Mouse (Mus musculus) lung, postnatal 0 days (tissue): ENCODE data around the gene Tmem44. TPM values are rescaled to one million over a fixed set of nuclear protein-coding genes. Genes with fewer than 3 reads are reported as not detected.
A peak's percentile ranks its signal among the peaks of the same experiment; 100 is the strongest.

Experiments used
- ATAC-seq: fragments of 200-750 bp; cut with Nextera tagmentation; 2 replicates; pipeline ENCODE4 v1.8.0; 2017; ENCODE audit warnings: moderate library complexity
- DNase-seq: peaks from one replicate; pipeline ENCODE4 v3.0.0-alpha.2; 2016; ENCODE audit warnings: low spot score
- H3K27ac ChIP-seq: fragments of 300-500 bp; sonication (generic); 2 replicates; pipeline ENCODE4 v1.5.1; 2014; ENCODE audit warnings: antibody characterized with exemption, mild to moderate bottlenecking, low read length, mixed read lengths
- H3K27me3 ChIP-seq: fragments of 300-500 bp; sonication (generic); replicated peaks from 2 replicates; pipeline ENCODE4 v1.6.1; 2014; ENCODE audit warnings: low read length, mixed read lengths; ENCODE audit not compliant: insufficient read depth
- H3K36me3 ChIP-seq: fragments of 300-500 bp; sonication (generic); 2 replicates; pipeline ENCODE4 v1.6.1; 2014; ENCODE audit warnings: low read length, mixed read lengths; ENCODE audit not compliant: insufficient read depth
- H3K4me1 ChIP-seq: fragments of 300-500 bp; sonication (generic); 2 replicates; pipeline ENCODE4 v1.6.1; 2014; ENCODE audit warnings: antibody characterized with exemption, low read depth, low read length, mixed read lengths; ENCODE audit not compliant: insufficient read depth
- H3K4me2 ChIP-seq: fragments of 300-500 bp; sonication (generic); replicated peaks from 2 replicates; pipeline ENCODE4 v1.6.1; 2014; ENCODE audit warnings: low read depth, mild to moderate bottlenecking, low read length, moderate library complexity, mixed read lengths
- H3K4me3 ChIP-seq: fragments of 300-500 bp; sonication (generic); 2 replicates; pipeline ENCODE4 v1.5.1; 2014; ENCODE audit warnings: low read depth, low read length
- H3K9ac ChIP-seq: fragments of 300-500 bp; sonication (generic); replicated peaks from 2 replicates; pipeline ENCODE4 v1.6.1; 2014; ENCODE audit warnings: low read depth, mild to moderate bottlenecking
- H3K9me3 ChIP-seq: fragments of 300-500 bp; sonication (generic); 2 replicates; pipeline ENCODE4 v1.6.1; 2016; ENCODE audit warnings: low read length, mixed read lengths
- CTCF ChIP-seq: IDR thresholded peaks from 2 replicates; pipeline ENCODE4 v1.5.1; 2016; ENCODE audit warnings: antibody characterized with exemption, mild to moderate bottlenecking
- EP300 ChIP-seq: IDR thresholded peaks from 2 replicates; pipeline ENCODE4 v1.6.1; 2016; ENCODE audit warnings: antibody characterized with exemption, mild to moderate bottlenecking, control low read depth
- WGBS: fragments of 180-500 bp; shearing (Covaris S2); extraction: QIAGEN DNeasy Blood & Tissue Kit; methylation state at CpG from one replicate; pipeline ENCODE4 v1.1.7; 2014; 5-methylcytosine and 5-hydroxymethylcytosine counted together
- polyA plus RNA-seq: library from polyadenylated mRNA; unstranded; fragments of >200 nt; fragmentation: Nextera tagmentation; extraction: Ambion mirVana; gene quantifications from 2 replicates; pipeline ENCODE4 v1.2.1, GENCODE M21; 2015

The Tmem44 gene
- 17.9 and 21.0 TPM in 2 replicates for polyA plus RNA-seq

- H3K27me3 ChIP-seq: no peaks in the 10 kb centered on the region
- DNase-seq: no peak
- H3K27ac ChIP-seq: peak within 1 kb of the TSS; percentile 32; the same call in 1 of the 2 replicates
- H3K4me1 ChIP-seq: peaks cover 14% of the 10 kb centered on the region; the same call in 1 of the 2 replicates
- H3K9ac ChIP-seq: peak within 1 kb of the TSS; percentile 83
- peak within 1 kb of the TSS; percentile 97 for H3K4me2 ChIP-seq
- 4% methylated on average over 14 of the region's 14 CpGs for WGBS
- ATAC-seq: peak; percentile 6
- no peaks in the 10 kb centered on the region for H3K36me3 ChIP-seq
- peak within 1 kb of the TSS; percentile 75 for H3K4me3 ChIP-seq
- TF ChIP-seq EP300 (no peak), CTCF (no peak)
- no peaks in the 10 kb centered on the region for H3K9me3 ChIP-seq
Observed at GRCm38 (mm10) chr16:30550748-30551192, at the start of gene Tmem44. TSS of gene Tmem44 (minus strand) at chr16:30550842.

DNA sequence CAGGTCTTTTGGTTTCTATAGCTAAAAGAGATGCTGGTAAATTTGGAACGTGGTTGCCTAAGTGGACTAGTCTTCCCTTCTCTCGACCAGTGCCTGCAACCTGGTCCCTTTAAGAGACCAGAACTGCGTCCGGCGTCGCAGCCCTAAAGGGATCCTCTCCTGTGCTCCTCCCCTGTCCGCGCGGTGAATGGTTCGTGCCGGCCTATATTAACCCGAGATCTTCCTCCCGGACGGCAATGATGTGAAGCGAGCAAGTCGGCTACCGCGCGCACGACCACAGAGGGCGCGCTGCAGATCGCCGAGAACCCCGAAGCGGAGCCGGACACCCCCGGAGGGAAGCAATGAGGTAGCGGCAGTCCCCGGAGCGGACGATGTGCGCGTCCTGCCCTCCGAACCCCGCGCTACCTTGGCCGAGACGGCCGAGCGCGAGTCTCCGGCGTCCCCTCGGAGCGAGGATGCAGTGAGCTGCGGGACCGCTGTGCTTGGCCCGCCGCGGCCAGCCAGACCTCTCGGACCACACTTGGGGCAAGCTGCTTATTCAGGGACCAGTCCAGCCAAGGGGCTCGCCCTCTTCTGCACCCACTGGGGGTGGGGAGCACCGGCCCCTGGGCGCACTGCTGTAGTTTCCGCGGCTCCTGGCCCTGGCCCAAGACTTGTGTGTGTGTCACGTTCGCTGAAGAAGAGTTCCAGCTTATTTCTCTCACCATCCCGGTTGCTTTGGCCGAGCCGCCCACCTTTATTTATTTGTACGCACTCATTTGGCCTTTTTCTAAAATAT is 49.0 kb upstream of the Tmem44 start, which contains the start of gene Fam43a:
Fam43a (plus strand) TSS at position 233 of the 778 bp plus-strand sequence.
- Histone ChIP-seq H3K27ac (peak within 1 kb of the TSS; percentile 95), H3K9ac (peak within 1 kb of the TSS; percentile 86), H3K36me3 (no peaks in the 10 kb centered on the region), H3K27me3 (no peaks in the 10 kb centered on the region), H3K4me1 (peaks cover 41% of the 10 kb centered on the region; the same call in 1 of the 2 replicates), H3K4me2 (peak within 1 kb of the TSS; percentile 81), H3K9me3 (no peaks in the 10 kb centered on the region), H3K4me3 (peak within 1 kb of the TSS; percentile 70)
- DNase-seq: peak; percentile 96
- TF ChIP-seq EP300 (no peak), CTCF (peak; percentile 69)
- peak; percentile 84 for ATAC-seq
- 1% methylated on average over 63 of the region's 63 CpGs for WGBS

DNA sequence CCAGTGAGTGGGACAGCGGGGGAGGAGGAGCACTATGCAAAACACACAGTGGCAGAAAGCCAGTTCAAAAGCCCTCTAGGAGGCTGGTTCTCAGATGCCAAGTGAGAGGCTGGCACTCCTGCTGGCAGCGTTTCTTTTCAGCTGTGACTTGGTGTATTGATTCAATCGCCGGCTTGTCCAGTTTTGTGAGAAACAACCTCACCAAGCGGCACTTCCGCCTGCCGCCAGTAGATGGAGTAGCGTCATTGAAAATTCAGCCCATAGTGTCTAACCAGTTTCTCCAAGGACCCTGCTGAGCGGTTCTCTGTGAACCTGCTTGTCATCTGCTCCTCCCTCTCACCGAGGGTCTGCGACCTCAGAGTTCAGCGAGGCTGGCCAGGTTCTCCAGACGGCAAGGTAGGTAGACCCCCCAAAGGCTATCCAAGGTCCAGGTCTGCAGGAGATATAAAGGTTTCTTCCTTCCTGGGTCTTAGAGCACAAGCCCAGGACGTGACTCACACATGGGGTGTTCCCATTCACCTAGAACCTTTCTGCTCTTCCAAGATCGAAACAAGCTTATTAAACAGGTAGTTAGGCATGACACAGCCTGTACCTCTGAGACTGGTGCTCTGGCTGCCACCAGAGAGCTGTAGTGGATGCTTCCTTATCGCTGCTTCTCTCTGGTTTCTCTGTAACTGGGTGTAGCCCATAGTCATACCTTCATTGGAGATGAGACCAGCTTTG is 46.5 kb upstream of the Tmem44 start:
- peaks cover 23% of the 10 kb centered on the region; the same call in 1 of the 2 replicates for H3K4me1 ChIP-seq
- peak; percentile 19 for ATAC-seq
- H3K4me2 ChIP-seq: peak overlapping the region; percentile 36
- H3K27ac ChIP-seq: no peak overlapping the region
- DNase-seq: peak; percentile 92
- no peaks in the 10 kb centered on the region for H3K9me3 ChIP-seq
- no peak overlapping the region for H3K4me3 ChIP-seq
- H3K27me3 ChIP-seq: no peaks in the 10 kb centered on the region
- no peaks in the 10 kb centered on the region for H3K36me3 ChIP-seq
- TF ChIP-seq CTCF (peak; percentile 92), EP300 (peak; percentile 29; the same call in 1 of the 2 replicates)
- 9% methylated on average over 16 of the region's 16 CpGs for WGBS
- no peak overlapping the region for H3K9ac ChIP-seq

DNA sequence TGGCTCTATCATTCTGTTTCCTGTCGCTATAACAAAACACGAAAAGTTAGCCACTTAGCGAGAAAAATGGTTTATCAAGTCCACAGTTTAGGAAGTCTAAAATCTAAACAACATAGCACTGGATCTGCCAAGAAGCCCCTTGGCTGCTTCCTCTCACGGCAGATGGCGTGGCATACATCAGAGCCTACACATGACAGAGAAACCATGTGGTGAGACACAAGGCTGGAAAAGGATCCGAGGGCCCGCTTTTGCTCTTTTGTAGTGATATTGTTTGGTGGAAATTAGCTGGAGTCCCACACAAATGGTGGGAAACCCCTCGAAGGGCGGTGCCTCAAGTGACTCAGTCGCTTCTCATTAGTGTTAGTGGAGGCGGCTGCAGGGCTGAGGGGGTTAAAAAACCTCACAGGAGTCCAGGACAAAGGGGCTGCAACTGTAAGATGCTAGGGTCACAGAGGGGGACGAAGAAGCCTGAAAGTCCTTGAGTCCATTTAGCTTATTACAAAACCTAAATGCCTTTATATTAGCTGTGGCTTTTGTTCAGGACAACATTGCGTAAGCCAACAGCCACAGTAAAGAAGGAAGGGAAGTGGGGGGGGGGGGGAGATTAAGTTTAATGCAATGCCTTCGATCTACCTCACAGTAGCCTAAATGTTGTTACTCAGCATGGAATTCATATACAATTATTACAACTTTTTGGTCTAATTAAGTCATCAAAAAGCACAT is 45.4 kb upstream of the Tmem44 start:
- ATAC-seq (no peak), DNase-seq (peak; percentile 59)
- H3K9ac ChIP-seq: no peak overlapping the region
- 0 out of 2 replicates have a peak overlapping the region, but pooled peaks have one; percentile 20 for H3K27ac ChIP-seq
- H3K36me3 ChIP-seq: no peaks in the 10 kb centered on the region
- H3K4me1 ChIP-seq: peaks cover 16% of the 10 kb centered on the region; the same call in 1 of the 2 replicates
- no peak for TF ChIP-seq EP300
- no peak for TF ChIP-seq CTCF
- H3K4me3 ChIP-seq: no peak overlapping the region
- H3K9me3 ChIP-seq: no peaks in the 10 kb centered on the region
- H3K27me3 ChIP-seq: no peaks in the 10 kb centered on the region
- no peak overlapping the region for H3K4me2 ChIP-seq
- WGBS: 43% methylated on average over 14 of the region's 14 CpGs

DNA sequence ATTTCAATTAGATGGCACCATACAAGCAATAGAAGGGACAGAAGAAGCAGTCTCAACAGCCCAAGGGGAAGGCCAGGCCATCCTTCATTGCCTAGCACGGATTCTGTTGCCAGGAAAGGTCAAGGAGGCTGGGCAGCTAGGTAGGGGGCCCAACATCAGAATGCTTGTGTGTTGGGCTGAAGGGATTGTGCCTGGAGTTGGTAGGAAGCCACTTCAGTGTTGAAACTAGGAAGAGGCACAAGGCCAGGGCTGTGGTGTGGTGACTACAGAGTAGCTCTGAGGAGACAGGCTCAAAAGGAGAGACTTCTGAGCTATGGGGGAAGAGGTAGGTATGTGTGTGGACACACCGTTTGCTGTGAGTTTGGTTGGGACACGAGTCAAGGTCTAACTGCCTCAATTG is 44.7 kb upstream of the Tmem44 start:
- Histone ChIP-seq H3K9me3 (no peaks in the 10 kb centered on the region), H3K4me3 (no peak overlapping the region), H3K27me3 (no peaks in the 10 kb centered on the region), H3K9ac (no peak overlapping the region), H3K4me2 (no peak overlapping the region), H3K27ac (no peak overlapping the region), H3K36me3 (no peaks in the 10 kb centered on the region), H3K4me1 (peaks cover 14% of the 10 kb centered on the region; the same call in 1 of the 2 replicates)
- no peak for ATAC-seq
- no peak for DNase-seq
- WGBS: 30% methylated on average over 3 of the region's 3 CpGs
- TF ChIP-seq EP300 (no peak), CTCF (no peak)
